Mouse (Mus musculus): ENCODE results near the gene Nkx1-2. TPM values are rescaled to one million over a fixed set of nuclear protein-coding genes. Genes with fewer than 3 reads are reported as not detected.

The Nkx1-2 gene
- polyA plus RNA-seq, 1 experiment from 2014 or later = 6.8 TPM

DNA sequence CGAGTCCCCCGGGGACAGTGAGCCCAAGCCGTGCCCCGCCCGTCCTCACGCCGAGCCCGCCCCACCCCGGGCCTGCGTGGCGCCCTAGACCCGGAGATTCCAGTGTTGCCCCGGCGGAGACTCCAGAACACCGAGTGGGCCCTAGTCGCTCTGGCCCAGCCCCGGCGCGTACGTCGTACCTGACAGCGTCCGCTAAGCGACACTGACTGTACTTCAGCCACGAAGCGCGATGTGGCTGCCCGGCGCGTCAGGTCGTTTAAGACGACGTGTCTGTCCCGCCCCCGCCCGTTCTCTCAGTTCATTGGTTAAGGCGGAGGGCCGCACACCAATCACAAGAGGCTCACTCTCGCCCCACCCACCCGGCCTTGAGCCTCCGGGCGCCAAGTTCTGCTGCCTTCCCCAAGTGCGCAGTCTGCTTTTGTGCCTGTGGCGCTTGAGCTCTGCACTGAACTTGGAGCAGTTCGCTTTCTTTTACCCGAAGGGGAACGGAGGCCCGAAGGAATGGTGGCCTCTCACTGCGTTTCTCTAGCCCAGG lies 23.3 kb downstream of the Nkx1-2 start, which contains the start of gene Oat:
Gene Oat (minus strand): TSS at position 283 of the 535 bp plus-strand sequence.
- peak within 1 kb of the TSS; percentile 70 for H3K4me3 ChIP-seq (ENCODE audit: low read depth, low read length)
- under 1% methylated on average over 43 of the region's 49 CpGs for WGBS
- ATAC-seq (ENCODE audit: low FRiP score) (peak; percentile 98), DNase-seq (ENCODE audit: low spot score) (peak; percentile 96)
- H3K4me1 ChIP-seq (replicated peaks; ENCODE audit: control insufficient read depth, insufficient read depth, low read length) = 0 out of 2 replicates have a peak, but pooled peaks cover 2% of the 10 kb centered on the region
- H3K36me3 ChIP-seq (ENCODE audit: control insufficient read depth, insufficient read depth, low read length) = no peaks in the 10 kb centered on the region
- peak within 1 kb of the TSS; percentile 87 for H3K4me2 ChIP-seq (replicated peaks; ENCODE audit: low read depth, low read length)
- no peaks in the 10 kb centered on the region for H3K9me3 ChIP-seq (ENCODE audit: control insufficient read depth, low read length)
- H3K27me3 ChIP-seq (ENCODE audit: control insufficient read depth, insufficient read depth, low read length) = no peaks in the 10 kb centered on the region; the same call in 1 of the 2 replicates
- H3K27ac ChIP-seq (ENCODE audit: low read depth, low read length) = peak within 1 kb of the TSS; percentile 71
- H3K9ac ChIP-seq (ENCODE audit: low read depth, low read length) = peak within 1 kb of the TSS; percentile 62

GRCm38 (mm10) chr7:132575623-132576022 lies 23.8 kb downstream of the Nkx1-2 start:
- DNase-seq (ENCODE audit: low spot score) = peak; percentile 89
- Histone ChIP-seq H3K27me3 (ENCODE audit: control insufficient read depth, insufficient read depth, low read length) (no peaks in the 10 kb centered on the region; the same call in 1 of the 2 replicates), H3K9me3 (ENCODE audit: control insufficient read depth, low read length) (no peaks in the 10 kb centered on the region), H3K4me1 (replicated peaks; ENCODE audit: control insufficient read depth, insufficient read depth, low read length) (0 out of 2 replicates have a peak, but pooled peaks cover 2% of the 10 kb centered on the region), H3K4me3 (ENCODE audit: low read depth, low read length) (peak overlapping the region; percentile 70), H3K36me3 (ENCODE audit: control insufficient read depth, insufficient read depth, low read length) (no peaks in the 10 kb centered on the region), H3K4me2 (replicated peaks; ENCODE audit: low read depth, low read length) (peak overlapping the region; percentile 87), H3K27ac (ENCODE audit: low read depth, low read length) (peak overlapping the region; percentile 71; the same call in 1 of the 2 replicates), H3K9ac (ENCODE audit: low read depth, low read length) (peak overlapping the region; percentile 62)
- WGBS = under 1% methylated on average over 13 of the region's 13 CpGs
- ATAC-seq (ENCODE audit: low FRiP score) = peak; percentile 89

- Histone ChIP-seq H3K27ac (ENCODE audit: low read depth, low read length) (no peak overlapping the region), H3K9ac (ENCODE audit: low read depth, low read length) (no peak overlapping the region), H3K4me2 (replicated peaks; ENCODE audit: low read depth, low read length) (no peak overlapping the region), H3K27me3 (ENCODE audit: control insufficient read depth, insufficient read depth, low read length) (no peaks in the 10 kb centered on the region; the same call in 1 of the 2 replicates), H3K4me3 (ENCODE audit: low read depth, low read length) (no peak overlapping the region), H3K36me3 (ENCODE audit: control insufficient read depth, insufficient read depth, low read length) (no peaks in the 10 kb centered on the region), H3K4me1 (replicated peaks; ENCODE audit: control insufficient read depth, insufficient read depth, low read length) (0 out of 2 replicates have a peak, but pooled peaks cover 2% of the 10 kb centered on the region), H3K9me3 (ENCODE audit: control insufficient read depth, low read length) (no peaks in the 10 kb centered on the region)
- ATAC-seq (ENCODE audit: low FRiP score) = no peak
- 97% methylated on average over 5 of the region's 5 CpGs for WGBS
- no peak for DNase-seq (ENCODE audit: low spot score)
These were observed 24.8 kb downstream of the Nkx1-2 start for GRCm38 (mm10) chr7:132574646-132575045.

GRCm38 (mm10) chr7:132573205-132573604 lies 26.2 kb downstream of the Nkx1-2 start:
- Histone ChIP-seq H3K27ac (ENCODE audit: low read depth, low read length) (peak overlapping the region; percentile 38; the same call in 1 of the 2 replicates), H3K4me2 (replicated peaks; ENCODE audit: low read depth, low read length) (no peak overlapping the region), H3K9me3 (ENCODE audit: control insufficient read depth, low read length) (no peaks in the 10 kb centered on the region), H3K9ac (ENCODE audit: low read depth, low read length) (no peak overlapping the region), H3K4me1 (replicated peaks; ENCODE audit: control insufficient read depth, insufficient read depth, low read length) (0 out of 2 replicates have a peak, but pooled peaks cover 2% of the 10 kb centered on the region), H3K36me3 (ENCODE audit: control insufficient read depth, insufficient read depth, low read length) (no peaks in the 10 kb centered on the region), H3K4me3 (ENCODE audit: low read depth, low read length) (no peak overlapping the region), H3K27me3 (ENCODE audit: control insufficient read depth, insufficient read depth, low read length) (no peaks in the 10 kb centered on the region; the same call in 1 of the 2 replicates)
- WGBS = 34% methylated on average over 6 of the region's 6 CpGs
- no peak for ATAC-seq (ENCODE audit: low FRiP score)
- no peak for DNase-seq (ENCODE audit: low spot score)

DNA sequence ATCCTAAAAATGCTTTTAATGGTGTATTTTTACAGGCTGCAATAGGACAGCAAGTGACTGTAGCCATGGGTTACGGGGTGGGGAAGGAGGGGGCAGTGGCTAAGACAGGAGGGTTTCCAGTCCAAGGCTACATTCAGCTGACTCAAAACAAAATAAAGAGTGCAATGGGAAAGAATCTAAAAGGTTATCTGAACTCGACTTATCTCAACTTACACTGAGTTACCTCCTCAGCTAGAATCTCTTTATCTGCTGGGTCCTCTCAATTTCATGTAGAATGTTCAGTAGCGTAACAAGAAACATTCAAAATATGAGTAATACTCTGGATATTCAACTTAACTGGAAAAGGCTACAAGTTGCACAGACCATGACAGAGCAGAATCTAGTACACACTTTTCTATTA lies 26.7 kb downstream of the Nkx1-2 start:
- Histone ChIP-seq H3K4me2 (replicated peaks; ENCODE audit: low read depth, low read length) (no peak overlapping the region), H3K9ac (ENCODE audit: low read depth, low read length) (no peak overlapping the region), H3K4me3 (ENCODE audit: low read depth, low read length) (no peak overlapping the region), H3K4me1 (replicated peaks; ENCODE audit: control insufficient read depth, insufficient read depth, low read length) (0 out of 2 replicates have a peak, but pooled peaks cover 2% of the 10 kb centered on the region), H3K36me3 (ENCODE audit: control insufficient read depth, insufficient read depth, low read length) (no peaks in the 10 kb centered on the region), H3K9me3 (ENCODE audit: control insufficient read depth, low read length) (no peaks in the 10 kb centered on the region), H3K27me3 (ENCODE audit: control insufficient read depth, insufficient read depth, low read length) (no peaks in the 10 kb centered on the region; the same call in 1 of the 2 replicates), H3K27ac (ENCODE audit: low read depth, low read length) (peak overlapping the region; percentile 38; the same call in 1 of the 2 replicates)
- 75% methylated on average over 3 of the region's 3 CpGs for WGBS
- ATAC-seq (ENCODE audit: low FRiP score) = no peak
- DNase-seq (ENCODE audit: low spot score) = no peak

GRCm38 (mm10) chr7:132571481-132571880 lies 28.0 kb downstream of the Nkx1-2 start:
- DNase-seq (ENCODE audit: low spot score) (no peak), ATAC-seq (ENCODE audit: low FRiP score) (no peak)
- 89% methylated on average over 8 of the region's 8 CpGs for WGBS
- Histone ChIP-seq H3K4me3 (ENCODE audit: low read depth, low read length) (no peak overlapping the region), H3K36me3 (ENCODE audit: control insufficient read depth, insufficient read depth, low read length) (no peaks in the 10 kb centered on the region), H3K9me3 (ENCODE audit: control insufficient read depth, low read length) (no peaks in the 10 kb centered on the region), H3K27ac (ENCODE audit: low read depth, low read length) (no peak overlapping the region), H3K9ac (ENCODE audit: low read depth, low read length) (no peak overlapping the region), H3K27me3 (ENCODE audit: control insufficient read depth, insufficient read depth, low read length) (no peaks in the 10 kb centered on the region), H3K4me1 (replicated peaks; ENCODE audit: control insufficient read depth, insufficient read depth, low read length) (0 out of 2 replicates have a peak, but pooled peaks cover 1% of the 10 kb centered on the region), H3K4me2 (replicated peaks; ENCODE audit: low read depth, low read length) (no peak overlapping the region)

DNA sequence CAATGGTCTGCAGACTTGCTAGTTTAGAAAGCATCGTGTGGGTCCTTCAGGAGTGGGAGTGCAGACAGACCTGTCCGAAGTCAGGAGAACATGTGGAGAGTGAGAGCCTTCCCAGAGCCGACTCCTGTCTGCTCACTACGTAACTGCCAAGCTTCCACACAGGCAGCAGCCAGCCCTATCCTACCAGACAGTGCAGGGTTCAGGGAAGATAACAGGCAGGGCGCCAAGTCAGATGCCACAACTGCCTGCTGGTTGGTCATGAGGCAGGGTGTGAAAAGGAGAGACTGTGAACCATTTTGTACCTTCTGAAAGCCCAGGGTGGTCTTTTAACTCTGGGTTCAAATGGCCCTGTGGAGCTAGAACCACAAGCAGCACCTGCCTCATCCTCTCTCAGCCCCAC lies 29.4 kb downstream of the Nkx1-2 start:
- Histone ChIP-seq H3K27me3 (ENCODE audit: control insufficient read depth, insufficient read depth, low read length) (no peaks in the 10 kb centered on the region), H3K4me1 (replicated peaks; ENCODE audit: control insufficient read depth, insufficient read depth, low read length) (no peaks in the 10 kb centered on the region), H3K36me3 (ENCODE audit: control insufficient read depth, insufficient read depth, low read length) (no peaks in the 10 kb centered on the region), H3K27ac (ENCODE audit: low read depth, low read length) (no peak overlapping the region), H3K9ac (ENCODE audit: low read depth, low read length) (no peak overlapping the region), H3K4me3 (ENCODE audit: low read depth, low read length) (no peak overlapping the region), H3K4me2 (replicated peaks; ENCODE audit: low read depth, low read length) (no peak overlapping the region), H3K9me3 (ENCODE audit: control insufficient read depth, low read length) (no peaks in the 10 kb centered on the region)
- ATAC-seq (ENCODE audit: low FRiP score) (no peak), DNase-seq (ENCODE audit: low spot score) (no peak)
- 87% methylated on average over 5 of the region's 5 CpGs for WGBS

GRCm38 (mm10) chr7:132568817-132569216 lies 30.6 kb downstream of the Nkx1-2 start:
- Histone ChIP-seq H3K27me3 (ENCODE audit: control insufficient read depth, insufficient read depth, low read length) (no peaks in the 10 kb centered on the region), H3K4me3 (ENCODE audit: low read depth, low read length) (no peak overlapping the region), H3K9ac (ENCODE audit: low read depth, low read length) (no peak overlapping the region), H3K9me3 (ENCODE audit: control insufficient read depth, low read length) (no peaks in the 10 kb centered on the region), H3K27ac (ENCODE audit: low read depth, low read length) (no peak overlapping the region), H3K36me3 (ENCODE audit: control insufficient read depth, insufficient read depth, low read length) (no peaks in the 10 kb centered on the region), H3K4me1 (replicated peaks; ENCODE audit: control insufficient read depth, insufficient read depth, low read length) (no peaks in the 10 kb centered on the region), H3K4me2 (replicated peaks; ENCODE audit: low read depth, low read length) (no peak overlapping the region)
- WGBS = 94% methylated on average over 6 of the region's 6 CpGs
- ATAC-seq (ENCODE audit: low FRiP score) (no peak), DNase-seq (ENCODE audit: low spot score) (no peak)

- 81% methylated on average over 1 of the region's 1 CpGs for WGBS
- no peak overlapping the region for H3K4me2 ChIP-seq (replicated peaks; ENCODE audit: low read depth, low read length)
- DNase-seq (ENCODE audit: low spot score) (no peak), ATAC-seq (ENCODE audit: low FRiP score) (no peak)
- no peak overlapping the region for H3K27ac ChIP-seq (ENCODE audit: low read depth, low read length)
- peaks cover 3% of the 10 kb centered on the region; the same call in 1 of the 2 replicates for H3K36me3 ChIP-seq (ENCODE audit: control insufficient read depth, insufficient read depth, low read length)
- no peaks in the 10 kb centered on the region for H3K9me3 ChIP-seq (ENCODE audit: control insufficient read depth, low read length)
- H3K27me3 ChIP-seq (ENCODE audit: control insufficient read depth, insufficient read depth, low read length) = no peaks in the 10 kb centered on the region
- no peak overlapping the region for H3K9ac ChIP-seq (ENCODE audit: low read depth, low read length)
- H3K4me3 ChIP-seq (ENCODE audit: low read depth, low read length) = no peak overlapping the region
- H3K4me1 ChIP-seq (replicated peaks; ENCODE audit: control insufficient read depth, insufficient read depth, low read length) = no peaks in the 10 kb centered on the region
These were observed 33.6 kb downstream of the Nkx1-2 start for GRCm38 (mm10) chr7:132565831-132566230.

Data from hindbrain, embryonic 11.5 days (tissue).